Mouse (Mus musculus): ENCODE data around the gene Cept1. TPM values are rescaled to one million over a fixed set of nuclear protein-coding genes. Genes with fewer than 3 reads are reported as not detected.
"Not testable (repeated sequence)": the region's sequence is repeated elsewhere in the genome, so short reads cannot be mapped to it uniquely, and the experiment has no call there.

Cept1 gene
- 20.2 and 20.7 TPM in 2 replicates for polyA plus RNA-seq (2012; rRNA removed)

- peak; percentile 67 for DNase-seq (ENCODE audit: low read depth)
Measured at GRCm38 (mm10) chr3:106547171-106547923, at the start of gene Cept1, which contains the start of gene Dram2. TSS of gene Cept1 (minus strand) at chr3:106547802. TSS of gene Dram2 (plus strand) at chr3:106547798.

DNA sequence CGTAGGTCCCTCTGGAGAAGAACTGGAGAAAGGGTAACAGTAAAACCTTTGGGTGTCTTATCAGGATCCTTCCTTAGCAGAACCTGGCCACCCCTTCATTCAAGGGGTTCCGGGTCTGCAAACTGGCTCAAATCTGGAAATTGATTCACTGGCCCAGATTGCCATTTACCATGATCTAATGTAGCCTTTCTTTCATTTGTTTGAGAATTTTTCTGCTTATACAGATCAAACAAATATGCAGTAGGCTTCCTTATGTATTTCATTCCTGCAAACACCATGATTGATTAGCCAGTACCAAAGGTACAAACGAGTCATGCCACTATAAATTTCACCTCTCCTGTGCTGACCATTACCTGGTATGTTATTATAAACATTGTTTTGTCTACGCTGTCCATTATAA, 46.0 kb upstream of the Cept1 start:
- DNase-seq (ENCODE audit: low read depth) = not testable (repeated sequence)

GRCm38 (mm10) chr3:106579296-106579695, 31.7 kb upstream of the Cept1 start:
- no peak for DNase-seq (ENCODE audit: low read depth)

GRCm38 (mm10) chr3:106573191-106573590, 25.6 kb upstream of the Cept1 start:
- DNase-seq (ENCODE audit: low read depth) = no peak

DNA sequence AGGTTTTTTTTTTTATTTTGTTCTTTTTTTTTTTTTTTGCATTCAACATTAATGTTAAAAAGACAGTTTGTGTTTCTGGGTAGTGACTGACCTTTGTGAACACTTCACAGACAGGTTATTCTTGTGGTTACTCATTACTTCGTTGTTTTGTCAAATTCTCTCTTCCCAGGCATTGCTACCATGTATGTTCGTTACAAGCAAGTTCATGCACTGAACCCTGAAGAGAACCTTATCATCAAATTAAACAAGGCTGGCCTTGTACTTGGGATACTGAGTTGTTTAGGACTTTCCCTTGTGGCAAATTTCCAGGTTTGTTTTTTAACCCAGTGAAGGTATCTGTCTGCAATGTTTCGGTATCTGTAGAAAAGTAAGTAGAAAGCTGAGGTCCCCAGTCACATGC, 18.3 kb upstream of the Cept1 start:
- no peak for DNase-seq (ENCODE audit: low read depth)

- no peak for DNase-seq (ENCODE audit: low read depth)
Measured at GRCm38 (mm10) chr3:106558271-106558670, 10.7 kb upstream of the Cept1 start.

DNA sequence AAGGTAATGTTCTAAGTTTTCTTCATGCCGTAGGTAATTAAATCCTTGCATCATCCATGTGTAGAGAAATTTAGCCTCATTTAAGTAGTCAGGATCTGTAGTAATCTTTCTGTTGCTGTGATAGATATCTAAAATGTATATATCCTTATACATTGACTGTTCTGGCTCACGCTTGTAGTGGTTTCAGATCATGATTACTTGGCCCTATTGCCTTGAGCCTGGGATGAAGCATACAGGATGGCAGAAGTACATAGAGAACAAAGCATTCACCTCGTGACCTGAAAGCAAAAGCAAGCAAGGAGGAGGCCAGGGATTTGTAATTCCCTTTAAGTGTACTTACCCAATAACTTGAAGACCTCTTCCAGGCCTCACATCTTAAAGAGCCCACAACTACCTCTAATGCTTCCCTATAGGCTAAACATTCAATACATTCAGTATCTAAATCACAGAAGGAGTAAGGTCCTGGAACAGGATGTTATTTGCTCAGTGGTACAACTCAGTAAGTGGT, 8.2 kb upstream of the Cept1 start:
- peak; percentile 56 for DNase-seq (ENCODE audit: low read depth)

DNA sequence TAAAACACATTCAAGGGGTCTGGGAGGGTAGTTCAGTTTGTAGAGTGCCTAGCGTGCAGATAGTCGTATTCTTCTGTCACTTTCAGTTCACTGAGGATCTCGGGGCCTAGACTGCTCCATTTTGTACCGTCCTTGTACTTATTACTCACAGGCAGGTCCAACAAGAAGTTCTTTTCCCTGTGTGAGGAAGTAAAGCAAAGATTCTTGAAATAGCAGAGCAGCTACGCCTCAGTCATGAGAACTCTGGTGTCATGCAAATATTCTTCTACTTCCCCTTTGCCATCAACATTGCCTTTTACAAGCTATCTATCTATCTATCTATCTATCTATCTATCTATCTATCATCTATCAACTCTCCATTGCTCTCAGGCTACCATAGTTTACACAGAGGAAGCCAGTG, 5.8 kb upstream of the Cept1 start:
- DNase-seq (ENCODE audit: low read depth) = no peak

DNA sequence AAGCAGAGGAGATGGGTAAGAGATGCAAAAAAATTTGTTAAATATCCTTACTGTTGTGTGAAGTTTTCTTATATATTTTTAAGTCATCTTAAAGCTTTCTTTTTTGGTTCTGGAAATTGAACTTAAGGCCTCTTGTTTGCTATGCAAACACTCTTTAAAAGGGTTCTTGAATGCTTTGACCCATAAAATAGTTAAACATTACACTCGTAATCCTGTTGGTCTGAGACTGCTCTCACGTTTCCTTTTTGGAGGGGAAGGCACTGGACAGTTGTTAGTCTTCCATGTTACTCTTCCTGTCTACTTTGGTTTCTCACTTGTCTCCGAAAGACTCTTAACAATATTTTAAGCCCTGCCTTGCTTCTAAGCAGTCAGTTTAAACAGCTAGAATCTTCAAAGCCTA, 1.4 kb upstream of the Cept1 start:
- no peak for DNase-seq (ENCODE audit: low read depth)

DNA sequence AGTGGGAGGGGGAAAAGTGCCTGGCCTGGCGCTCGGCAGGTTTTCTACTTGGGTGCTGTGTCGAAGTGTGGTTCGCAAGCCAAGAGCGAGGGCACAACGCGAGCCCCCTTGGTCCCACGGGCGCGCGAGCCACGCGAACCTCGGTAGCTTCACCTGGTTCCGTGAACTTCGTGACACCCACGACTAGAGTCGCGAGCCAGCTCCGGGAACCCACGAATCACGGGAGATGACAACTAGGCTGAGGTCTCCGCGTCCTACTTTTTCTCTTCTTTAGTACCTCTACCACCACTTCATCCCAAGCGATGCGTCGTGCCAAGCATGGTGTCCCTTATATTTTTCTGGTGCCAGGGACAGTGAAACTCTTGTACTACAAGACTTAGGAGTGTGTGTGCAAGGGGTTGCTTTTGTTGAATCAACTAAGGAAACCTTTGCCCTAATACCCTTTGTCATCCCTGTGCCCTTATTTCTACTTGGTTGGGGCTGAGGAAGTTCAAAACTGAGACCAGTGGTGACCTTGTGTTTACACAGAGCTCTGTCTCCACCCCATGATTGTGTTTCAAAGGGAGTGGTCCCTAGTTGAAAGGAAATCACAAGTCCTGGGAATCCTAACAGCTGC, 430 bp upstream of the Cept1 start:
- DNase-seq (ENCODE audit: low read depth) = no peak

- no peak for DNase-seq (ENCODE audit: low read depth)
Measured at GRCm38 (mm10) chr3:106544721-106545316, 2.8 kb downstream of the Cept1 start.

DNA sequence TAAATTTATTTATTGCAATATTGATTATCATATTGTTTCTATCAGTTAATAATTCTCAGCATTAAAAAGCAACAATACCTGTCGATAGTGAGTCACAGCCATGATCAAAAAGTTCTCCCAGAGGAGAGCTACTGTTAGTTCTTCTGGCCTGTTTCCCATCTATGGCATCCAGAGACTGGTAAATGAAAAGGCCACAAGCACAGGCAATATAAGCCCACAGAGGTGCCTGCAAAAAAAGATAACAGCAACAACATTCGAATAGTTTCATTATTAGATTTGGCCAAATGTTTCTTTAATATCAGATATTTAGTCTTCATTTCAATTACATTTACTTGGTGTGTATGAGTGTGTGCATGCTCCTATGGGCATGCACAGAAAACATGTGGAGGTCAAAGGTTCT, 14.3 kb downstream of the Cept1 start:
- no peak for DNase-seq (ENCODE audit: low read depth)

DNA sequence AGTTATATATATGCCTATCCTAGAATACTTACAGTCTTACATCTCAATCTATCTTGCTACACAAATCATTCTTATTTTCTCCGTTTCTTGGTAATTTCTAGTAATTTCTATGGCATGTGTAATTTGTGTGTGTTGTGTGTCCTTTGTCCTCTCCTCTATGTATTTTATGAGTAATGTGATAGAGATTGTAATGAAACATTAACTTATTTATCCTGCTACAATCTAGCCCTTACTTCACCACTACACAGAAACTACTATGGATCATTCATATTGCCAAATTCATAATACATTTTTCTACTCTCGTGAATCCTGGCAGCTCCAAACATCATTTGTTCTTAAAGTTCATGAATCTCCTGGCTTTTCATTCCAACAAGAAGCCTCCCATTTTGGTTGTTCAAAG, 19.6 kb downstream of the Cept1 start:
- no peak for DNase-seq (ENCODE audit: low read depth)

GRCm38 (mm10) chr3:106526411-106526810, 21.2 kb downstream of the Cept1 start:
- no peak for DNase-seq (ENCODE audit: low read depth)

DNA sequence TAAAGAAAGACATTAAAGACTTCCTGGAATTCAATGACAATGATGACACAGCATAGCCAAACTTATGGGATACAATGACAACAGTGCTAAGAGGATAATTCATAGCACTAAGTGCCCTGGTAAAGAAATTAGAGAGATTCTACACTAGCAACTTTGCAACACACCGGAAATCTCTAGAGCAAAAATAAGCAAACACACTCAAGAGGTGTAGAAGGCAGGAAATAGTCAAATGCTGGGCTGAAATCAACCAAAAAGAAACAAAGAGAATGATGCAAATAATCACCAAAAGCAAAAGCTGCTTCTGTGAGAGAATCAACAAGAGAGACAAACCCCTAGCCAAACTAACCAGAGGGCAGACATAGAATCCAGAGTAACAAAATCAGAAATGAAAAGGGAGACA, 24.9 kb downstream of the Cept1 start:
- DNase-seq (ENCODE audit: low read depth) = no peak

- DNase-seq (ENCODE audit: low read depth) = no peak
Measured at GRCm38 (mm10) chr3:106515016-106515415, 32.6 kb downstream of the Cept1 start.

GRCm38 (mm10) chr3:106510669-106511068, 36.9 kb downstream of the Cept1 start:
- DNase-seq (ENCODE audit: low read depth) = no peak

GRCm38 (mm10) chr3:106502892-106503291, 44.7 kb downstream of the Cept1 start:
- no peak for DNase-seq (ENCODE audit: low read depth)

- no peak for DNase-seq (ENCODE audit: low read depth)
Measured at GRCm38 (mm10) chr3:106500510-106500909, 47.1 kb downstream of the Cept1 start.

DNA sequence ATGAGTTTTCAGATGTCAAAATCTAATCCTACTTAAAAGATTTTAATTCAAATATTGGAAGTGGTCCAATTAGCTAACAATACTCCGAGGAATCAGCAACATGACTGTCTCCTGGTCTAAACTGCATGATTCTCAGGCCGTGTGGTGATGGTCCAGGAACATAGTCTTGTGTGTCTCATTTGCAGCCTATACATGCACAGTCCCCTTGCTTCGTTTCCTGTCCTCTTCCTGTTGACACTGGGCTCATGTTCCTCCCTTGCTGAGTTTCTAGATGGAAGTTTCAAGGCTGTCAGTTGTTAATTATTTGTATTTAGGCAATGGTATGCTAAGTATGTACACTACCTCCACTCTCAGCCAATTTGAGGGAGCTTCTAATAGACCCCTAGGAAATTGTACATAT, 50.6 kb downstream of the Cept1 start:
- DNase-seq (ENCODE audit: low read depth) = no peak

GRCm38 (mm10) chr3:106496045-106496721, 51.4 kb downstream of the Cept1 start:
- DNase-seq (ENCODE audit: low read depth) = no peak

DNA sequence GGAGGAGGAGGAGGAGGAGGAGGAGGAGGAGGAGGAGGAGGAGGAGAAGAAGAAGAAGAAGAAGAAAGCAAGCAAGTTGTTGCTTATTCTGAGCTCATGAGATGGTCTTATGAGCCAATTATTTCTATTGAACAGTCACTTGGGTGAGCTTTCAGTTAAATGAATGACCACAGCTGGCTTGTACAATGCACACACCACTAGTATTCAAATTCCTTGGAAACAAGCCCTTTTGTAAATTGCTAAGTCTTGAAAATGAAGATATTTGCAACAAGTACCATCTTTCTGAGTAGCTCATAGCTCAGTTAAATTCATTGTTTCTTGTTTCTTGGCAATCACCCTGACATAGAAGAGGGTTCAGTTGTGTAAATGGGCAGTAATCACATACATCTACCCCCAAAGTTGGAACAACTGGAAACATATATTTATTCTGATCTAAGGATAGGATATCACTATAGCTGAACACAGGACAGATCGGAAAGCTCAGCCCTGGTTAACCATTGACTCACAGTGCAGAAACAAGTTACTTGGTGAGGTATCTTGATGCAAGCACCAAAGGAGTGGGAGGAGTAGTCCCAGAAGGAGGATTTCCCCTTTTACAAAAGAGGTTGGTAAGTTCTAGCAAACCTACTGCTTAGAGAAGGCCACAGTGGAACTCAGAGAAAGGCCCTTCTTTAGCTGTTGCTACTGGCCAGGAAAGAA, 52.1 kb downstream of the Cept1 start:
- no peak for DNase-seq (ENCODE audit: low read depth)

All from gonadal fat pad, adult 2 months (tissue).